In genomic region chr11:115377854-115378253, GRCm38 (mm10) we compare ENCODE assay signal across 21 mouse cellular contexts. TPM values are rescaled to one million over a fixed set of nuclear protein-coding genes. Genes with fewer than 3 reads are reported as not detected.
DNase-seq lines count a peak whose midpoint lies in the region; ATAC-seq and TF ChIP-seq lines count a peak whose summit lies in the region.
"Had no signal": no experiment of that assay in that cellular context is flagged by ENCODE, and none has a peak within 500 bp of the region (broad histone marks: within the 10 kb centered on the region; RNA-seq: fewer than 3 reads in every experiment).

No protein-coding gene starts in this region.

- H3K9ac ChIP-seq in intestine, postnatal 0 days (ENCODE audit: low read depth, low read length): no peak overlapping the region
- H3K9ac ChIP-seq in intestine, embryonic 15.5 days: no peak overlapping the region
- no peak overlapping the region for H3K9ac ChIP-seq in liver, postnatal 0 days (replicated peaks)
- H3K9ac ChIP-seq in liver, embryonic 11.5 days (ENCODE audit: low read depth, low read length): no peak overlapping the region
- H3K9ac ChIP-seq: embryonic facial prominence, embryonic 12.5 days; forebrain, embryonic 15.5 days; hindbrain, embryonic 12.5 days had no signal

- no peaks in the 10 kb centered on the region for H3K9me3 ChIP-seq in intestine, postnatal 0 days (ENCODE audit: control insufficient read depth)
- H3K9me3 ChIP-seq in intestine, embryonic 15.5 days: no peaks in the 10 kb centered on the region
- H3K9me3 ChIP-seq in liver, postnatal 0 days (ENCODE audit: low read length): no peaks in the 10 kb centered on the region
- no peaks in the 10 kb centered on the region for H3K9me3 ChIP-seq in liver, embryonic 11.5 days (ENCODE audit: control insufficient read depth, low read length)
- H3K9me3 ChIP-seq: embryonic facial prominence, embryonic 12.5 days; forebrain, embryonic 15.5 days; hindbrain, embryonic 12.5 days had no signal

- no peaks in the 10 kb centered on the region for H3K4me1 ChIP-seq in intestine, postnatal 0 days (replicated peaks; ENCODE audit: control insufficient read depth, insufficient read depth, low read length)
- peaks cover 11% of the 10 kb centered on the region for H3K4me1 ChIP-seq in intestine, embryonic 15.5 days (replicated peaks)
- H3K4me1 ChIP-seq in liver, postnatal 0 days (ENCODE audit: insufficient read depth): peaks cover 5% of the 10 kb centered on the region
- peaks cover 4% of the 10 kb centered on the region; the same call in 1 of the 2 replicates for H3K4me1 ChIP-seq in liver, embryonic 11.5 days (replicated peaks; ENCODE audit: control insufficient read depth, insufficient read depth, low read length)

- no peak overlapping the region for H3K27ac ChIP-seq in intestine, postnatal 0 days (ENCODE audit: low read depth, low read length)
- H3K27ac ChIP-seq in intestine, embryonic 15.5 days: no peak overlapping the region
- no peak overlapping the region for H3K27ac ChIP-seq in liver, postnatal 0 days (ENCODE audit: low read depth)
- no peak overlapping the region for H3K27ac ChIP-seq in liver, embryonic 11.5 days (ENCODE audit: low read depth, low read length)
- no peak overlapping the region for H3K27ac ChIP-seq in gastrocnemius, adult 2 months
- H3K27ac ChIP-seq: embryonic facial prominence, embryonic 12.5 days; forebrain, embryonic 15.5 days; hindbrain, embryonic 12.5 days had no signal

- no peak for TF ChIP-seq EP300 in liver, postnatal 0 days (IDR thresholded peaks at IDR 0.05; ENCODE audit: low read depth)

- H3K36me3 ChIP-seq in intestine, postnatal 0 days (ENCODE audit: control insufficient read depth, insufficient read depth): no peaks in the 10 kb centered on the region
- H3K36me3 ChIP-seq in intestine, embryonic 15.5 days: no peaks in the 10 kb centered on the region
- no peaks in the 10 kb centered on the region for H3K36me3 ChIP-seq in liver, postnatal 0 days (replicated peaks; ENCODE audit: insufficient read depth, low read length)
- H3K36me3 ChIP-seq in liver, embryonic 11.5 days (ENCODE audit: control insufficient read depth, insufficient read depth, low read length): no peaks in the 10 kb centered on the region
- H3K36me3 ChIP-seq: embryonic facial prominence, embryonic 12.5 days; forebrain, embryonic 15.5 days; hindbrain, embryonic 12.5 days had no signal

- H3K4me3 ChIP-seq in intestine, postnatal 0 days (ENCODE audit: low read depth, low read length): no peak overlapping the region
- no peak overlapping the region for H3K4me3 ChIP-seq in intestine, embryonic 15.5 days (replicated peaks)
- no peak overlapping the region for H3K4me3 ChIP-seq in liver, postnatal 0 days (ENCODE audit: low read depth, low read length)
- H3K4me3 ChIP-seq in liver, embryonic 11.5 days (ENCODE audit: low read depth, low read length): no peak overlapping the region
- H3K4me3 ChIP-seq in gastrocnemius, adult 2 months: no peak overlapping the region
- H3K4me3 ChIP-seq: embryonic facial prominence, embryonic 12.5 days; forebrain, embryonic 15.5 days; hindbrain, embryonic 12.5 days had no signal

- H3K27me3 ChIP-seq in intestine, postnatal 0 days (replicated peaks; ENCODE audit: control insufficient read depth, insufficient read depth, low read length): peaks cover 12% of the 10 kb centered on the region
- 0 out of 2 replicates have a peak, but pooled peaks cover 3% of the 10 kb centered on the region for H3K27me3 ChIP-seq in intestine, embryonic 15.5 days (replicated peaks)
- H3K27me3 ChIP-seq in liver, postnatal 0 days (ENCODE audit: insufficient read depth, low read length): peaks cover 57% of the 10 kb centered on the region
- H3K27me3 ChIP-seq in liver, embryonic 11.5 days (replicated peaks; ENCODE audit: control insufficient read depth, insufficient read depth, low read length): peaks cover 52% of the 10 kb centered on the region
- H3K27me3 ChIP-seq: forebrain, embryonic 15.5 days; Patski had no signal

- ATAC-seq in intestine, postnatal 0 days: no peak
- no peak for ATAC-seq in intestine, embryonic 15.5 days
- no peak for ATAC-seq in liver, postnatal 0 days
- ATAC-seq in liver, embryonic 11.5 days (replicated peaks; ENCODE audit: low FRiP score): no peak
- ATAC-seq: forebrain, embryonic 15.5 days; hindbrain, embryonic 16.5 days; inflammation-experienced regulatory T-cells, adult 6 months; Patski had no signal

- no peak for DNase-seq in liver, postnatal 0 days
- no peak for DNase-seq in liver, embryonic 11.5 days (ENCODE audit: low spot score)
- DNase-seq in ES-CJ7 (ENCODE audit: low read depth, low spot score): peak; percentile 48
- no peak for DNase-seq in adrenal gland, postnatal 25 days
- no peak for DNase-seq in gastrocnemius, adult 2 months
- DNase-seq: adrenal gland, adult 2 months; adrenal gland, postnatal 36 days; cerebellum, adult 8-10 months; cerebellum, postnatal 14 days; gastrocnemius, postnatal 14 days; heart, postnatal 10 days; heart, postnatal 4 days had no signal

- H3K4me2 ChIP-seq in intestine, postnatal 0 days (replicated peaks; ENCODE audit: low read depth): no peak overlapping the region
- no peak overlapping the region for H3K4me2 ChIP-seq in intestine, embryonic 15.5 days (replicated peaks)
- no peak overlapping the region for H3K4me2 ChIP-seq in liver, postnatal 0 days (ENCODE audit: low read depth, low read length)
- no peak overlapping the region for H3K4me2 ChIP-seq in liver, embryonic 11.5 days
- H3K4me2 ChIP-seq: embryonic facial prominence, embryonic 12.5 days; forebrain, embryonic 15.5 days; hindbrain, embryonic 12.5 days had no signal

- intact Hi-C loops in gastrocnemius, adult 2 months (cut with DNase I): no loop called here

- 89% methylated on average over 7 of the region's 7 CpGs for WGBS in intestine, postnatal 0 days
- 87% methylated on average over 7 of the region's 7 CpGs for WGBS in intestine, embryonic 15.5 days
- 81% methylated on average over 7 of the region's 7 CpGs for WGBS in liver, postnatal 0 days (ENCODE audit: insufficient replicate concordance)
- 85% methylated on average over 7 of the region's 7 CpGs for WGBS in liver, embryonic 11.5 days

- TF ChIP-seq CTCF in intestine, postnatal 0 days (IDR thresholded peaks at IDR 0.05; ENCODE audit: low read depth): 0 out of 2 replicates have a peak, but pooled peaks have one; percentile 21
- 0 out of 2 replicates have a peak, but pooled peaks have one; percentile 2 for TF ChIP-seq CTCF in liver, postnatal 0 days (IDR thresholded peaks at IDR 0.05; ENCODE audit: low read depth)
- no peak for TF ChIP-seq CTCF in gastrocnemius, adult 2 months (IDR thresholded peaks at IDR 0.05)

RNA-seq across cellular contexts. Expression of gene Cdr2l, which starts 3.9 kb away (rescaled TPM):
- 3.5 and 3.9 TPM in 2 replicates for polyA plus RNA-seq in intestine, postnatal 0 days (2015; fragmentation: Nextera tagmentation; extraction: Ambion mirVana)
- polyA plus RNA-seq in intestine, embryonic 15.5 days (2015; fragmentation: Nextera tagmentation; extraction: Ambion mirVana): 7.5 and 8.0 TPM in 2 replicates
- polyA plus RNA-seq in liver, postnatal 0 days (2015; fragmentation: Nextera tagmentation; extraction: Ambion mirVana): 1.3 and 1.5 TPM in 2 replicates
- polyA plus RNA-seq in liver, embryonic 11.5 days (2014; fragmentation: Nextera tagmentation; extraction: Ambion mirVana): 6.2 and 6.9 TPM in 2 replicates
- 59.1 and 82.5 TPM in 2 replicates for total RNA-seq in adrenal gland, postnatal 25 days (2021)
- 1 to 10 TPM; 1.5 to 2.0 TPM for total RNA-seq in gastrocnemius, adult 2 months (2021)
- total RNA-seq: CH12.LX had no signal
- polyA plus RNA-seq: inflammation-experienced regulatory T-cells, adult 6 months had no signal

RNA-seq across cellular contexts. Expression of gene Hid1, which starts 10.3 kb away (rescaled TPM):
- 10.8 and 12.1 TPM in 2 replicates for polyA plus RNA-seq in intestine, postnatal 0 days (2015; fragmentation: Nextera tagmentation; extraction: Ambion mirVana)
- polyA plus RNA-seq in intestine, embryonic 15.5 days (2015; fragmentation: Nextera tagmentation; extraction: Ambion mirVana): 17.1 and 22.7 TPM in 2 replicates
- polyA plus RNA-seq in liver, postnatal 0 days (2015; fragmentation: Nextera tagmentation; extraction: Ambion mirVana): 1.1 and 1.2 TPM in 2 replicates
- 2.2 and 3.4 TPM in 2 replicates for polyA plus RNA-seq in liver, embryonic 11.5 days (2014; fragmentation: Nextera tagmentation; extraction: Ambion mirVana)
- total RNA-seq in adrenal gland, postnatal 25 days (2021): 13.2 and 14.8 TPM in 2 replicates
- 1 to 10 TPM; 1.0 to 1.2 TPM for total RNA-seq in gastrocnemius, adult 2 months (2021)

RNA-seq across cellular contexts. Expression of gene Mrpl58, which starts 25.7 kb away (rescaled TPM):
- 143 and 145 TPM in 2 replicates for polyA plus RNA-seq in intestine, postnatal 0 days (2015; fragmentation: Nextera tagmentation; extraction: Ambion mirVana)
- polyA plus RNA-seq in intestine, embryonic 15.5 days (2015; fragmentation: Nextera tagmentation; extraction: Ambion mirVana): 187 and 197 TPM in 2 replicates
- polyA plus RNA-seq in liver, postnatal 0 days (2015; fragmentation: Nextera tagmentation; extraction: Ambion mirVana): 88.0 and 91.6 TPM in 2 replicates
- 165 TPM in 2 replicates for polyA plus RNA-seq in liver, embryonic 11.5 days (2014; fragmentation: Nextera tagmentation; extraction: Ambion mirVana)
- 140 and 153 TPM in 2 replicates for total RNA-seq in adrenal gland, postnatal 25 days (2021)
- total RNA-seq in gastrocnemius, adult 2 months (2021): 10 to 100 TPM; 79.2 to 99.2 TPM

RNA-seq across cellular contexts. Expression of gene Atp5h, which starts 41.9 kb away (rescaled TPM):
- polyA plus RNA-seq in intestine, postnatal 0 days (2015; fragmentation: Nextera tagmentation; extraction: Ambion mirVana): 1,235 and 1,272 TPM in 2 replicates
- 989 and 991 TPM in 2 replicates for polyA plus RNA-seq in intestine, embryonic 15.5 days (2015; fragmentation: Nextera tagmentation; extraction: Ambion mirVana)
- 857 and 872 TPM in 2 replicates for polyA plus RNA-seq in liver, postnatal 0 days (2015; fragmentation: Nextera tagmentation; extraction: Ambion mirVana)
- 835 and 884 TPM in 2 replicates for polyA plus RNA-seq in liver, embryonic 11.5 days (2014; fragmentation: Nextera tagmentation; extraction: Ambion mirVana)
- 518 and 521 TPM in 2 replicates for total RNA-seq in adrenal gland, postnatal 25 days (2021)
- total RNA-seq in gastrocnemius, adult 2 months (2021): 100 to 1,000 TPM; 680 to 956 TPM

RNA-seq across cellular contexts. Expression of gene Kctd2, which starts 42.1 kb away (rescaled TPM):
- polyA plus RNA-seq in intestine, postnatal 0 days (2015; fragmentation: Nextera tagmentation; extraction: Ambion mirVana): 17.5 and 18.6 TPM in 2 replicates
- polyA plus RNA-seq in intestine, embryonic 15.5 days (2015; fragmentation: Nextera tagmentation; extraction: Ambion mirVana): 12.1 and 13.5 TPM in 2 replicates
- 5.4 and 6.3 TPM in 2 replicates for polyA plus RNA-seq in liver, postnatal 0 days (2015; fragmentation: Nextera tagmentation; extraction: Ambion mirVana)
- 8.4 and 8.9 TPM in 2 replicates for polyA plus RNA-seq in liver, embryonic 11.5 days (2014; fragmentation: Nextera tagmentation; extraction: Ambion mirVana)
- total RNA-seq in adrenal gland, postnatal 25 days (2021): 59.9 and 72.4 TPM in 2 replicates
- 10 to 100 TPM; 14.8 to 22.3 TPM for total RNA-seq in gastrocnemius, adult 2 months (2021)
